Mouse (Mus musculus) brain, embryonic 14.5 days (tissue): ENCODE measurements at regions not wholly inside any gene's neighbourhood (a gene's known extent, or its start where the extent isn't known, plus 50 kb on each side); places are given as distances from the start of the nearest gene placed in this dataset.

Source experiments
- CTCF ChIP-seq: fragments of 200-500 bp; IDR thresholded peaks from 2 replicates; pipeline ENCODE4 v1.5.1; 2012; ENCODE audit warnings: inconsistent platforms, mild to moderate bottlenecking, moderate library complexity, borderline replicate concordance; ENCODE audit not compliant: insufficient read depth, insufficient read length; ENCODE audit errors: extremely low read depth
- POLR2A ChIP-seq: fragments of 200-500 bp; IDR thresholded peaks from 2 replicates; pipeline ENCODE4 v1.6.1; 2012; ENCODE audit warnings: mild to moderate bottlenecking, inconsistent platforms, borderline replicate concordance; ENCODE audit not compliant: poor library complexity, insufficient read depth, insufficient read length, severe bottlenecking; ENCODE audit errors: extremely low read depth

DNA sequence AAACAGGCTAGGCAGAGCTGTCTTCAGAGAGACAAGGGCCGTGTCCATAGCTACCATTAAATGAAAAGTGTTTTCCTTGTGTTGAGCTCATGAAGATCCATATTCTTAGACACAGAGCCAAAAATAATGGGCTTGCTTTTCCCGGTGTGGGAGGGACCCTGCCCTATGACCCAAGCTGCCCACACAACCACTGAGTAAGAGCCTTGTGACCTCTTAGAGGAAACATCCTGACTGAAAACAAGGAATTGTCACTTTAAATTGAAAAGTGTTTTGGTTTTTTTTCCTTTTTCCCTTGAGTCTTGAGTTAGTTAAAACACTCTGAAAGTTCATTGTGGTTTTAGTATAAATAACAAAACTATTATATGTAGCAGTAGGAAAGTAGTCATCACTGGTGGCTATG is 264.0 kb upstream of the Fn1 start:
- no peak for TF ChIP-seq CTCF
- no peak for TF ChIP-seq POLR2A
